Mouse (Mus musculus): ENCODE measurements around the gene Rbms3. TPM values are rescaled to one million over a fixed set of nuclear protein-coding genes. Genes with fewer than 3 reads are reported as not detected.

Gene Rbms3
- polyA plus RNA-seq, 1 experiment from 2014 or later, result 38.4 TPM

DNA sequence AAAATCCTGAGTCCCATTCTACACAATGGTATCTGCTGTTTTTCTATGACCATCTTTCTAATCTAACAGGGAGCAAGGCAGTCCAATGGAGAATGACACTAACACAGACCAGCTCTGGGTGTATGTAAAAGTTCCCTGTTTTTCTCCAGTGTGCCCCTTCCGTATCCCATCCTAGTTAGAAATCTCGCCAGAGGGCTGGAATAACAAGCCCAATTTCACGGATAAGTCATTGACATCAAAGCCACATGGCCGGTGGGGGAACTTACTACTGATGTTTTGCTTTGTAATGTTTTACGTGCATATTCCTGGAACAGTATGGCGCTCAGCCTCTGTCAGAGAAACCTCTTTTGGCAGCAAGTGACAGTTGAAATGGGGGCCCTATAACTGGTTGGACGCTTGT is 449.1 kb downstream of the Rbms3 start:
- DNase-seq (ENCODE audit: low spot score) (no peak), ATAC-seq (ENCODE audit: low FRiP score) (no peak)
- H3K4me2 ChIP-seq (replicated peaks; ENCODE audit: low read depth, low read length), result no peak overlapping the region
- H3K4me1 ChIP-seq (replicated peaks; ENCODE audit: control insufficient read depth, insufficient read depth, low read length), result no peaks in the 10 kb centered on the region
- no peaks in the 10 kb centered on the region for H3K9me3 ChIP-seq (ENCODE audit: control insufficient read depth, low read length)
- H3K9ac ChIP-seq (ENCODE audit: low read depth, low read length), result no peak overlapping the region
- 65% methylated on average over 7 of the region's 7 CpGs for WGBS
- H3K4me3 ChIP-seq (ENCODE audit: low read depth, low read length), result no peak overlapping the region
- H3K27ac ChIP-seq (ENCODE audit: low read depth, low read length), result no peak overlapping the region
- H3K36me3 ChIP-seq (ENCODE audit: control insufficient read depth, insufficient read depth, low read length), result no peaks in the 10 kb centered on the region
- no peaks in the 10 kb centered on the region for H3K27me3 ChIP-seq (ENCODE audit: control insufficient read depth, insufficient read depth, low read length)

DNA sequence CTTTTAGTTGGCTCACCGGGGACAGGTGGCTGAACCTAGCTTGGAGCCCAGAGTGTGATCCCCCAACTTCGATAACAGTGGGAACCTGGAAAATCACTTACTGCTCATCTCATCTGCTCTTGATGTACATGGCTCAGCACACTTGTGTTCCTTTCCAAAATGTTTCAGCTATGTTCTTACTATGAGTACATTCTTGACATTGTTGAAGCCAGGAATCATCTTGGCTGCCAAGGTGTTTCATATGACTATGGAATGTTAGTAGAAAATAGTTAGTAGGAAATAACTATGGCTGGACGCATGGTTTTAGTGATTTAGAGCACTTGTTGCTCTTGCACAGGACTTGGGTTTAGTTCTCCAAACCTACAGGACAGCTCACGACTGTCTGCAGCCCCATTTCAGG is 451.3 kb downstream of the Rbms3 start:
- no peaks in the 10 kb centered on the region for H3K9me3 ChIP-seq (ENCODE audit: control insufficient read depth, low read length)
- no peak overlapping the region for H3K4me2 ChIP-seq (replicated peaks; ENCODE audit: low read depth, low read length)
- H3K4me3 ChIP-seq (ENCODE audit: low read depth, low read length), result no peak overlapping the region
- no peaks in the 10 kb centered on the region for H3K27me3 ChIP-seq (ENCODE audit: control insufficient read depth, insufficient read depth, low read length)
- no peaks in the 10 kb centered on the region for H3K4me1 ChIP-seq (replicated peaks; ENCODE audit: control insufficient read depth, insufficient read depth, low read length)
- no peak for DNase-seq (ENCODE audit: low spot score)
- ATAC-seq (ENCODE audit: low FRiP score), result no peak
- no peaks in the 10 kb centered on the region for H3K36me3 ChIP-seq (ENCODE audit: control insufficient read depth, insufficient read depth, low read length)
- WGBS, result 97% methylated on average over 4 of the region's 4 CpGs
- H3K9ac ChIP-seq (ENCODE audit: low read depth, low read length), result no peak overlapping the region
- H3K27ac ChIP-seq (ENCODE audit: low read depth, low read length), result no peak overlapping the region

DNA sequence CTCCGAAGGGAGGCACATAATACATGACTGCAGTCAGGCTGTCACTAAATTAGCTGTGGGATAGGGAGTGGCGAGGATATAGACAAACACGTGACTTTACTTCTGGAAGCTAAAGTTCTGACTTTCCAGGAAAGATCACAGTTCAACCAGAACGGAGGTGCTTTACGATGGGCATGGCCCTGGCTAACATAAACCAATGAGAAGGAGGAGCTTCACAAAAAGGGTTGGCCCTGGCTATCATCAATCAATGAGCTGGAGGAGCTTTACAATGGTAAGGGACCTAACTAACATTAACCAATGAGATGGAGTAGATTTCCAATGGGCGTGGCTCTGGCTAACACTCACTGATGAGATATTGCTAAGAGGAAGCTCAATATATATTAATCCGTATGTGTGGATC is 457.2 kb downstream of the Rbms3 start:
- Histone ChIP-seq H3K9ac (ENCODE audit: low read depth, low read length) (no peak overlapping the region), H3K27ac (ENCODE audit: low read depth, low read length) (no peak overlapping the region), H3K9me3 (ENCODE audit: control insufficient read depth, low read length) (no peaks in the 10 kb centered on the region), H3K4me3 (ENCODE audit: low read depth, low read length) (no peak overlapping the region), H3K27me3 (ENCODE audit: control insufficient read depth, insufficient read depth, low read length) (no peaks in the 10 kb centered on the region), H3K4me2 (replicated peaks; ENCODE audit: low read depth, low read length) (no peak overlapping the region), H3K36me3 (ENCODE audit: control insufficient read depth, insufficient read depth, low read length) (no peaks in the 10 kb centered on the region), H3K4me1 (replicated peaks; ENCODE audit: control insufficient read depth, insufficient read depth, low read length) (no peaks in the 10 kb centered on the region)
- DNase-seq (ENCODE audit: low spot score) (no peak), ATAC-seq (ENCODE audit: low FRiP score) (no peak)
- WGBS, result 86% methylated on average over 7 of the region's 7 CpGs

DNA sequence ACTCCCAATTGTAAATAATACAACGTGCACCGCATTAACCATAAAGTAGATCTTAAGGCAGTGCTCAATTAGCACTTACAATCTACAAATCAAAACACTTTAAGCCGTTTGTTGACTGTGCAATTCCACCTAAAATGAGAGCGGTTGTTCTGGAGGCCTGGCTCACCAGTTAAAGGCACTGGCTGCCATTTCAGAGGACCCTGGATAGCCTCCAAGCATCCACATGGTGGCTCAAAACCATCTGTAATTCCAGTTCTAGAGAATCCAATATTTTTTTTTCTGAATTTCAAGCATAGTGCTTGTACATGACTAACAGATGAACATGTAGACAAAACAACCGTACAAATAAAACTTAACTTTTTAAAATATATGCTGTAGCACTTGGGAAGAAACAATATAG is 460.5 kb downstream of the Rbms3 start:
- Histone ChIP-seq H3K4me1 (replicated peaks; ENCODE audit: control insufficient read depth, insufficient read depth, low read length) (no peaks in the 10 kb centered on the region), H3K36me3 (ENCODE audit: control insufficient read depth, insufficient read depth, low read length) (no peaks in the 10 kb centered on the region), H3K27me3 (ENCODE audit: control insufficient read depth, insufficient read depth, low read length) (no peaks in the 10 kb centered on the region), H3K4me3 (ENCODE audit: low read depth, low read length) (no peak overlapping the region), H3K9ac (ENCODE audit: low read depth, low read length) (no peak overlapping the region), H3K27ac (ENCODE audit: low read depth, low read length) (no peak overlapping the region), H3K4me2 (replicated peaks; ENCODE audit: low read depth, low read length) (no peak overlapping the region), H3K9me3 (ENCODE audit: control insufficient read depth, low read length) (no peaks in the 10 kb centered on the region)
- DNase-seq (ENCODE audit: low spot score) (no peak), ATAC-seq (ENCODE audit: low FRiP score) (no peak)
- WGBS, result 94% methylated on average over 5 of the region's 5 CpGs

DNA sequence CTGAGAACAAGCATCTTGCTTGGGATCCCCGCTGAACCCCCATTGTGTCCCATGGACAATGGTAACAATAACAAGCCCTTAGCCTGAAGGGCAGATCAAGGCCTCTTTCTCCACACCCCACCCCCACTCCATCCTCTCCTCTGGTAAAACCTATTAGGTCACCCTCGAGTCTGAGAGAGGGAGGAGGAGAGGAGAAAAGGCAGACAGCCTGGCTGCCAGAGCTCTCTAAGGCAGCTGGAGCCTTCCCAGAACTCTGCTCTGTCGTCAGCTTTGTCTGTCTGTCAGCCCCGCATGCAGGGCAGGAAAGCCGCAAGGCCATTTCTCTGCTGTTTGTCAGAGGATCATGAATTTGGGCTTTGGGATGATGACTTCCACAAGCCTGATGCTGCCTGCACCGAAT is 466.6 kb downstream of the Rbms3 start:
- H3K9ac ChIP-seq (ENCODE audit: low read depth, low read length), result peak overlapping the region; percentile 8; the same call in 1 of the 2 replicates
- no peaks in the 10 kb centered on the region for H3K27me3 ChIP-seq (ENCODE audit: control insufficient read depth, insufficient read depth, low read length)
- H3K4me3 ChIP-seq (ENCODE audit: low read depth, low read length), result no peak overlapping the region
- peak; percentile 31 for DNase-seq (ENCODE audit: low spot score)
- H3K9me3 ChIP-seq (ENCODE audit: control insufficient read depth, low read length), result no peaks in the 10 kb centered on the region
- ATAC-seq (ENCODE audit: low FRiP score), result peak; percentile 47
- H3K4me1 ChIP-seq (replicated peaks; ENCODE audit: control insufficient read depth, insufficient read depth, low read length), result no peaks in the 10 kb centered on the region; the same call in 1 of the 2 replicates
- no peak overlapping the region for H3K4me2 ChIP-seq (replicated peaks; ENCODE audit: low read depth, low read length)
- 18% methylated on average over 6 of the region's 6 CpGs for WGBS
- no peak overlapping the region for H3K27ac ChIP-seq (ENCODE audit: low read depth, low read length)
- H3K36me3 ChIP-seq (ENCODE audit: control insufficient read depth, insufficient read depth, low read length), result no peaks in the 10 kb centered on the region

DNA sequence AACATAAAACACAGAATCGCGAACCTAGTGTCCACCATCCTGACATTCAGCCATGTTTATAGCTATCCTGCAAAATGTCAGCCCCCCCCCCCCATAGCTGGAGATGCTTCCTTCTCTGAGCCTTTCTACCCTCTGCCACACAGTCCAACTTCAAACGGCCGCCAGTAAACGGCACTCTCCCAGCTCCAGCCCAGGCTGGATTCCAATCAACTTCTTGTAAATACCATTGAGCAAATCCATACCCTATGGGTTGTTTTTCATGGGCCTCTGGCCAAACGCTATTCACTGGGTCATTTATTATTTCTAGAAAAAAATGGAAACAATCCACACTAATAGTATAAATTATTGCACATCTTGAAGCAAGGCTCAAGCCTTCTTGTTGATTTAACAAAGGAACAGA is 468.6 kb downstream of the Rbms3 start:
- H3K4me1 ChIP-seq (replicated peaks; ENCODE audit: control insufficient read depth, insufficient read depth, low read length), result no peaks in the 10 kb centered on the region; the same call in 1 of the 2 replicates
- no peaks in the 10 kb centered on the region for H3K27me3 ChIP-seq (ENCODE audit: control insufficient read depth, insufficient read depth, low read length)
- H3K36me3 ChIP-seq (ENCODE audit: control insufficient read depth, insufficient read depth, low read length), result no peaks in the 10 kb centered on the region
- H3K27ac ChIP-seq (ENCODE audit: low read depth, low read length), result no peak overlapping the region
- H3K9me3 ChIP-seq (ENCODE audit: control insufficient read depth, low read length), result no peaks in the 10 kb centered on the region
- no peak for ATAC-seq (ENCODE audit: low FRiP score)
- WGBS, result 84% methylated on average over 6 of the region's 6 CpGs
- no peak overlapping the region for H3K9ac ChIP-seq (ENCODE audit: low read depth, low read length)
- no peak overlapping the region for H3K4me2 ChIP-seq (replicated peaks; ENCODE audit: low read depth, low read length)
- H3K4me3 ChIP-seq (ENCODE audit: low read depth, low read length), result no peak overlapping the region
- no peak for DNase-seq (ENCODE audit: low spot score)

DNA sequence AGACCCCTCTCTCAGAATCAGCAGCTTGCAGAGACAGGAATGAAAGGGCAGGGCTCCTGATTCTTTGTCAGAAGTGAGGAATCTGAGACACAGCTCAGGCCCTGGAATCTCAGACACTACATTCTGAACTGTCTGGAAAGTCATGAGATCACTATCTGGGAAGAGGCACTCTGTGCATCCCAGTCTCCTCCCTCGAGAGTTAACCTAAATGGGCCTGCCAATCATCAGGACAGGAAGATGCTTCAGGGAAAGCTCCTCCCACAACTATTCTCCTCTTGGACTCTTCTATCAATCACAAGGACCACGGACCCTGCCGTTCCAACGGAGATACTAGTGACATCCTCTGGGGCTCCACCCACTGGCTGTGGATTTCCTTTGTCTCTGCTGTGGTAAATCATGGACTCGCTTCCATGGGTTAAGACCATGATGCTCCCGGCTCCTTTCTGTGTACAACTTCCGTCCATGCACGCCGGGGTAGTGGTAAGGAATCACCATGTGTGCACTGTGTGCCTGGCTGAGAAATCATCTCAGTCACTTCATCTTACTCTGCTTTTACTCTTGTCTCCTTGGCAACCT is 473.3 kb downstream of the Rbms3 start:
- H3K36me3 ChIP-seq (ENCODE audit: control insufficient read depth, insufficient read depth, low read length), result no peaks in the 10 kb centered on the region
- no peaks in the 10 kb centered on the region for H3K27me3 ChIP-seq (ENCODE audit: control insufficient read depth, insufficient read depth, low read length)
- H3K4me2 ChIP-seq (replicated peaks; ENCODE audit: low read depth, low read length), result no peak overlapping the region
- no peak overlapping the region for H3K9ac ChIP-seq (ENCODE audit: low read depth, low read length)
- 63% methylated on average over 9 of the region's 9 CpGs for WGBS
- H3K9me3 ChIP-seq (ENCODE audit: control insufficient read depth, low read length), result no peaks in the 10 kb centered on the region
- ATAC-seq (ENCODE audit: low FRiP score) (peak; percentile 63; the same call in 1 of the 2 replicates), DNase-seq (ENCODE audit: low spot score) (peak; percentile 48)
- H3K4me1 ChIP-seq (replicated peaks; ENCODE audit: control insufficient read depth, insufficient read depth, low read length), result no peaks in the 10 kb centered on the region
- H3K27ac ChIP-seq (ENCODE audit: low read depth, low read length), result no peak overlapping the region
- no peak overlapping the region for H3K4me3 ChIP-seq (ENCODE audit: low read depth, low read length)

DNA sequence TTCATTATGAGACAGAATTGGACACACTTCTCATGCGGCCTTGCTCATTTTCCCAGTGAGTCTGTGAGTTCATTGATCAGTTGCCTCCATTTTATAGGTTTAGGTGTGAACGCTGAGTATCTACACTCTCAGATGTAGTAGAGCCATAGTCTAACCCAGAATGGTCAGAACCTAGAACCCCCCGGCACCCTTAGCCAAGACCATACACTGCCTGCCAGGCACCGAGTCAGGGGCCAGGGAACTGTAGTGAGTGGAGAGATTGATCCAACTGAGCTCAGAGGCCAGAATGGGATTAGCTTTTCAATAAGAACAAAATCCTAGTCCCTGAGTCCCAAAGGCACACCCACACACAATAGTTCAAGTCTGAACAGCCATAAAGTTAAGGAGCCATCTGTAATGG is 475.1 kb downstream of the Rbms3 start:
- Histone ChIP-seq H3K27ac (ENCODE audit: low read depth, low read length) (no peak overlapping the region), H3K4me1 (replicated peaks; ENCODE audit: control insufficient read depth, insufficient read depth, low read length) (no peaks in the 10 kb centered on the region), H3K4me2 (replicated peaks; ENCODE audit: low read depth, low read length) (no peak overlapping the region), H3K27me3 (ENCODE audit: control insufficient read depth, insufficient read depth, low read length) (no peaks in the 10 kb centered on the region), H3K9ac (ENCODE audit: low read depth, low read length) (no peak overlapping the region), H3K9me3 (ENCODE audit: control insufficient read depth, low read length) (no peaks in the 10 kb centered on the region), H3K4me3 (ENCODE audit: low read depth, low read length) (no peak overlapping the region), H3K36me3 (ENCODE audit: control insufficient read depth, insufficient read depth, low read length) (no peaks in the 10 kb centered on the region)
- ATAC-seq (ENCODE audit: low FRiP score) (no peak), DNase-seq (ENCODE audit: low spot score) (no peak)
- WGBS, result 92% methylated on average over 4 of the region's 4 CpGs

DNA sequence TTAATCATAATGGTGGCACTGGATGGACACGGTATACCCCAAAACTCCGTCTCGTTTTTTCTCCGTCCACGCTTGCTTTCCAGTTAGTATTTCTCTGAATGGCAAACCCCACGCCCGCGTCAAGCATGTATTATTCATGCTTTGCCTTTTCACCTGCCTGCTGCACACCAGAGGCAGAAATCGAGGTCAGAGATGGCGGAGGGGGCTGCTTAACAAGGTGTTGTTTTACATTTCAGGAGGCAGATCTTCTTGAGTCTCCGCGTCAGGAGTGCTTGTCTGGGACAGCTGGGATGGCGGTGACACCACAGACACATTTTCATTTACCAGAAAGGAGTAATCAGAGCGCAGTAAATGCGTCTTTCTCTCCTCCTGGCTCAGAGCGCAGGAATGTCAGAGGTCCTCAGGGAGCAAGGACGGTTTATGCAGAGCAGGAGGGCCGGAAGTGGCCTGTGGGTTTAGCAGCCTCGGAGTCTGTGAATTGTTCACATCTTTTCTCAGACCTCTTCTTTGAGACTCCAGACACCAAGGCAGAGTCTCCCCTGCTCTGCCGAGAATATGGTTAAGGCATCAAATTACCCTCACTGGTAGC is 475.9 kb downstream of the Rbms3 start:
- no peaks in the 10 kb centered on the region for H3K9me3 ChIP-seq (ENCODE audit: control insufficient read depth, low read length)
- DNase-seq (ENCODE audit: low spot score), result peak; percentile 36
- WGBS, result 57% methylated on average over 20 of the region's 20 CpGs
- H3K27ac ChIP-seq (ENCODE audit: low read depth, low read length), result no peak overlapping the region
- H3K36me3 ChIP-seq (ENCODE audit: control insufficient read depth, insufficient read depth, low read length), result no peaks in the 10 kb centered on the region
- H3K4me2 ChIP-seq (replicated peaks; ENCODE audit: low read depth, low read length), result no peak overlapping the region
- no peak overlapping the region for H3K9ac ChIP-seq (ENCODE audit: low read depth, low read length)
- H3K4me3 ChIP-seq (ENCODE audit: low read depth, low read length), result no peak overlapping the region
- ATAC-seq (ENCODE audit: low FRiP score), result no peak
- no peaks in the 10 kb centered on the region for H3K4me1 ChIP-seq (replicated peaks; ENCODE audit: control insufficient read depth, insufficient read depth, low read length)
- no peaks in the 10 kb centered on the region for H3K27me3 ChIP-seq (ENCODE audit: control insufficient read depth, insufficient read depth, low read length)
